Mouse (Mus musculus) layer of hippocampus, postnatal 25 days (tissue): ENCODE data around the gene Grb10. TPM values are rescaled to one million over a fixed set of nuclear protein-coding genes. Genes with fewer than 3 reads are reported as not detected.

Experiments used
- DNase-seq, 2 experiments: peaks; one replicate each; pipeline ENCODE4 v3.0.0; 2022; ENCODE audit warnings: mixed read lengths in 2 of 2, low spot score in 1 of 2; ENCODE audit errors: extremely low spot score in 1 of 2
- total RNA-seq, 2 experiments: library from RNA; stranded (reverse); gene quantifications; 2 replicates each; pipeline ENCODE4 v1.2.3; 2021

The Grb10 gene
- total RNA-seq, 2 experiments from 2014 or later = 21.6 to 22.0 TPM

DNA sequence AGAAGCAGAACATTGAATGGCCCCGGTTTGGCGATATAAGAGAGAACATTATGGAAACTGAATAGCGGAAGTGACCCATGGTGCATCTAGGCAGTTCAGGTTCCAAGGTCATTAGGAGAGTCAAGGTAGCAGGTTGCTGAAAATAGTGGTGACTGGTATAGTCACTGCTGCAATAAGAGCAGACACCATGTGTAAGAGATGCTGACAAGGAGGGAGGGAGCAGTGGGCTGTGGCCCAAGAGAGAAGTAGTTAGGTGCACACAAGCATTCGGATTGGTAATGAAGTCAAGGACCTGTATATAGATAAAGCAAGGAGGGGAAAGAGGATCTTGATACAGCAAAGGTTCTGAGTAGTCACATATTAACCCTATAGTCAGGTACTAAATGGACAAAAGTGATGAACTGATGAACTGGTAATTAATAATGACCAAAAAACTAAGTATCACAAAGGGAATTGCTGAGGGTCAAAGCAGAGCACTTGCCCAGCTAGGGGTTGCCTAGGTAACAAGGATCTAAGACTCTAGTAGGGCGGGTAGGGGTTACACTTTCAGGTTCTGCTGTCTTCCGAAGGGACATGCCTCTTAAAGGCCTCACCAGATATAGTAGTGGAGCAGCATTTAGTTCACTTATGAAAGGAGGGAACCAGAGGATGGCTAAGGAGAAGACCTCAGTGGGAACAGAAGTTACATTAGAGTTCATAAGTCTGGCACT, 65.9 kb downstream of the Grb10 start:
- DNase-seq = no peak

- no peak for DNase-seq
These were observed 68.2 kb downstream of the Grb10 start for GRCm38 (mm10) chr11:11970246-11970645.

DNA sequence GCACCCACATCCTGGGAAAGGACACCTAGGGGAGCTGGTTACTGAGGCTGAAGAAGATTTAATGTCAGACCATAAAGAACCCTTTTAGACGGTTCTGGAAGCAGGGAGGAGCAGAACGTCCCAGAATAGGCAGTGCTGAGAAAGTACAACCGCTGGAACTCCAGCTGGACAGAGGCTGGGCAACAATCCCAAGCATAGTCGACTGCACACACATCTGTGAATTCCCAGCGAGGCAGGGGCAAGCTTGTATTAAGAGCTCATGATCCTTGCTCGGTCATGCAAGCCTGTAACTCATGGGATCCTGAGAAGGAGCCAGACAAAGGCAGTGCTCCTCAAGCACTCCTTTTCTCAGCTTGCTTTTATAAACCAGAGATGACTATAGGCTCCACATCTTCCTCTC, 69.7 kb downstream of the Grb10 start:
- no peak for DNase-seq

GRCm38 (mm10) chr11:11967519-11967918, 71.0 kb downstream of the Grb10 start:
- DNase-seq = no peak

DNA sequence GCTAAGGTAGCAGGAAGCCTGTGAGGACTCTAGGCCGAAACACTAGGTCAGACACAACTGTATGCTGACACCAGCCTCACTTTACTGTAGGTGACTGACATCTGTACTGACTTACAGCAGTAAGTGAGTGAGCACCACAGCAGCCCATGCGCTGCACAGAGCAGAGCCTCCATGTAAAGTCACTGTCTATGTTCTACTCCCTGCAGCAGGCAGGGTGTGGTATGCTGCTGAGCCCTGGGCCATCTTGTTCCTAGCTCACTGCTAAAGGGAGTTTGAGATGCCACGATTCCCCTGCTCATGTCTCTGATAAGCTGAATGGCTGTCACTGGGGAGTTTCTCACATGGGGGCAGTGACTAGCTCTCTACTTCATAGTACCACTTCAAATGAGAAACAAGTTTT, 72.3 kb downstream of the Grb10 start:
- DNase-seq = no peak

DNA sequence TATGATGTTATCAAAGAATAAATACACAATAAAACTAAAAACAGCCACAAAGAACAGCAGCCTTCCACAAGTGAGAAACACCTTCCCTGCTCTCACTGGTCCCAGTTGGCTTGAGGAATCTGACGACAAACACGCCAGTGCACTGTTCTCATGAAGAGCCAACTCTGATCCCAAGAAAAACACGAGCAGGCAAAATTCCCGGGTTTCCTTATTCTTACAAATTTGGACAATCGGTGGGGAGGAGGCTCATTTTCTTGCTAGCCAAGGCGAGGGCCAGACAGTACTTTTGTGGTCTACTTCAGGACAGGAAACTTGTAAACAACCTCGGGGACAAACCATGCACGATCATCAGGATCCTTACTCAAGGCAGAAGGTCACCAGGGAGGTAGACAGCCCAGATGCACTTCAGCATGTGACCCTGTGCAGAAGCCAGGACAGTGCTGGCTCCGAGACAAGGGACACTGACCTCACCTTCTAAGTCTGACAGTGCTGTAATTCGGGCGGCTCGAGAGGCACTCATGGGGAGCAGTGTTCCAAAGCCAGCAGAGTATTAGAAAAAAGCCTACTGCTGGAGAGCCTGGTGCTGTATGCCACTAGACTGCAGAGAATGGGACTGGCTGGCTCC, 72.9 kb downstream of the Grb10 start:
- no peak for DNase-seq

- DNase-seq = no peak
These were observed 73.8 kb downstream of the Grb10 start for GRCm38 (mm10) chr11:11964729-11965128.

DNA sequence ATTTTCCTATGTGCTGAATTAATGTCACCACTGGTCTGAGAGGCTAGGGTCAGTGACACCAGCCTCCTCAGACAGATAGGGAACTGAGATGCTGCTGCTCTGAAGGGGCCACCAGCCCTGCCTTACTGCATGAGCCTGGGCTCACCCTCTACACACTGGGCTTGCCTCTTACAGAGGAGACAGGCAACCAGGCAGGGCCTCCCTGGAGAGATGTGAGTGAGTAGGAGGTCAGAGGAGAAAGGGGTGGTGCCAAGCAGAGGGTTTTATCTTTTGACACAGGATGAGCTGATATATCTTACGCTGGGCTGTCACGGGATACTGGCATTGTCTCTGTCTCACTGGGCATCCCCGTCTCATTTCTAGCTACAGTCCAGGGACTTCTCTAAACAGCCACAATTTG, 74.9 kb downstream of the Grb10 start:
- DNase-seq = no peak

DNA sequence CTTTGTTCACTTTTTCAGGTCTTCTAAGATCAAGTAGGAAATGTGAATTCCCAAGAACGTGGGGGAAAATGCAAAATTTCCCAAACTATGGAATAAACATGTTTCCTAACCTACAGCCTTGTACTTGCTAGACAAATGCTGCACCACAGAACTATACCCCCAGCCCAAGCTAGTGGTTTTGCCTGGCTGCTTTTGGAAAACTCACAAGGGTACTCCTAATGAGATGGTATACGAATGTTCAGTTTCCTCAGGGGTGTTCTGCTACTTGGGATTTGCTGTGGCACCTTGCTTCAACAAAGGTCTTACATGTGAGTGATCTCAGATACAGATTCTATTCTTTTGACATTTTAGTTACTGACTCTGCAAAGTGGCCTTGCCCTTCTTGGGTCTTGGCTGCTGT, 75.4 kb downstream of the Grb10 start:
- DNase-seq = no peak

DNA sequence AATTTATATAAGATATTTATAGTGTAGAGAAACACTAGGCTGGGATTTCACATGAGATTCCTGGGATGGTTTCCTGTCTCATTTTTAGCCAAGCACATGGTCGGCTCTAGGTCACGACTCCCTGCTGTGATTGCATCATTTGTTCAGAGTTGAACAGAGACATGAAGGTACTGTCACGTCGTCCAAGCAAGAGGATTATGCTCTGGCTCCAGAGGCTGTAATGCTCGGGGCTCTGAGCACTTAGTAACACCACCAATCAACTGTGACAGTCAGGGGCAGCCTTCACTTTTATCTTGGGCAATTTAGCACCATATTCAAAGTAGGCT, 75.9 kb downstream of the Grb10 start:
- no peak for DNase-seq

- DNase-seq = no peak
These were observed 76.4 kb downstream of the Grb10 start for GRCm38 (mm10) chr11:11961917-11962628.

GRCm38 (mm10) chr11:11960858-11961257, 77.6 kb downstream of the Grb10 start:
- DNase-seq = no peak

GRCm38 (mm10) chr11:11960227-11960626, 78.3 kb downstream of the Grb10 start:
- DNase-seq = no peak

- no peak for DNase-seq
These were observed 80.0 kb downstream of the Grb10 start for GRCm38 (mm10) chr11:11958479-11958878.

- DNase-seq = no peak
These were observed 80.5 kb downstream of the Grb10 start for GRCm38 (mm10) chr11:11958061-11958361.

DNA sequence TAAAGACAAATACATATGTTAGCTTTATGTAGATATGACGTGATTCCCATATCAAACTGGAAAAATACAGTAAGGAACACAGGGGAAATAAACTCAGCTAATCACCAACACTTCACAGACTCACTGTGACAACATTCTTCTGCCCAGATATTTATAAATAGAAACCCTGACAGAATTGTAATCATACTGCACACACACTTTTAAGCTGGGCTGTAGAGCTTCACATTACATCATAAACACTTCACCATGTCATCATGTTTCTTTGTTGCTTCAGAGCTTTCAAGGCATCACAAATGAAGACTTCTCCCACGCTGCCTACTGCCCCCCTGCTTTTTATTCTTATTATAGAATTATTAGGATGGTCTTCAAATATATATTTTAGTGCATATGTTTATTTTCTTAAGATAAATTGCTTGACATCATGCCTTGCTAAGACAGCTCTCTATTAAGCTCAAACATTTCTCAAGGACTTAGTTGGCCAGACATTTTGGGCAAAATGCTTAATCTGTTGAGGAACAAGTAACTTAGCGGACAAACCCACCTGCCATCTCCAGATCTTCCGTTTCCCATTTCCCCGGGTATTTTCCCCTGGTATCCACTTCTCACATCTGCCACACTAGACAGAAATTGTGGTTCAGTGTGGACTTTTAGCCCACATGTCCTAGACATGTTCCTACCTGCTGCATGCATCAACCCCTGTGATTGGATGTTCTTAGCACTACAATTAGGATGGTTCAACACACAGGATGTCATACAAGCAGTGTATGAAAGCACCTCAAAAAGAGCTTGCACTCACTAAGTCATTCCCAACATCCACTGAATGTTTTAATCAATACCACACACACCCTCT, 81.0 kb downstream of the Grb10 start:
- no peak for DNase-seq

GRCm38 (mm10) chr11:11955783-11956182, 82.7 kb downstream of the Grb10 start:
- no peak for DNase-seq

GRCm38 (mm10) chr11:11954606-11955005, 83.9 kb downstream of the Grb10 start:
- DNase-seq = no peak

GRCm38 (mm10) chr11:11954115-11954438, 84.4 kb downstream of the Grb10 start:
- no peak for DNase-seq

DNA sequence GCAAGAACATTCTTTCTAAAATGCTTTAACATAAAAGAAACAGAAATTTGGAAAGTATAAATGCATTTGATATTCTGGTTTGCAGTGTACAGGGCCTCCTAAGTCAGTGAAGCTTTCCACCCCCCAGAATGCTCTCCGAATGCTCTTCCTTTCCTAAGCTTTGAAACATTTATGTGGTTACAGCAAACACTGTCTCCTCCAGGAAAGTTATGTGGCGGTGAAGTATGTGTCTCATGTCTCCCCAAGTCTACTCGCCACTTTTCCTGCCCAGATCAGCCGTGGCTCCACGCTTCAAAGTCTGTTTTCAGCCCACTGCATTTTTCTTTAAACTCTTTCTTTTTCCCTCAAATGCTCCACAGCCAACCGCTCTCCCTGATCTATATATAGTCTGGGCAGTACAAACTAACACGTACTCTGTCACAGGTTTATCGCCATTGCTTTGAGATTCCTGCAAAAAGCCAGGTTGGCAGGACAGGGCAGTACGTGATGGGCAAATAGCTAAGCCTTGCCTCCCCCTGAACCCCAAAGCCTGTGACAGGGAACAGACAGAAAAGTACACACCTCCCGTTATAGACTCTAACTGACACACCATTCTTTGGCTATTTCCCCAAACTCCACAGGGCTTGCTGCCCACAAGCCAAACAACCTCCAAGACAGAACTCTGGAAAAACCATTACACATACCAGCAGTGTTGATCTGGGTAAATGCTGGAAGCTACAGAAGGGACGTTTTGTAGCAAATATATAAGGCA, 84.9 kb downstream of the Grb10 start:
- no peak for DNase-seq

- no peak for DNase-seq
These were observed 85.9 kb downstream of the Grb10 start for GRCm38 (mm10) chr11:11952569-11952968.
